Mouse (Mus musculus): ENCODE measurements around the gene Gabarapl2. TPM values are rescaled to one million over a fixed set of nuclear protein-coding genes. Genes with fewer than 3 reads are reported as not detected.

Gene Gabarapl2
- polyA plus RNA-seq, 1 experiment, result 226 TPM

- H3K4me3 ChIP-seq (ENCODE audit: insufficient read depth, low read length), result no peak overlapping the region
- no peak overlapping the region for H3K27ac ChIP-seq (ENCODE audit: insufficient read depth, low read length)
- H3K4me1 ChIP-seq (ENCODE audit: control insufficient read depth, insufficient read depth, low read length), result no peaks in the 10 kb centered on the region
- TF ChIP-seq CTCF (IDR thresholded peaks at IDR 0.05; ENCODE audit: extremely low read depth, insufficient read depth, low read length) (no peak), POLR2A (IDR thresholded peaks at IDR 0.05; ENCODE audit: extremely low read depth, insufficient read depth, low read length) (no peak)
Measured at GRCm38 (mm10) chr8:111978147-111978546, 37.6 kb downstream of the Gabarapl2 start.

GRCm38 (mm10) chr8:111982116-111982515 is 41.6 kb downstream of the Gabarapl2 start:
- Histone ChIP-seq H3K4me1 (ENCODE audit: control insufficient read depth, insufficient read depth, low read length) (peaks cover 2% of the 10 kb centered on the region; the same call in 1 of the 2 replicates), H3K27ac (ENCODE audit: insufficient read depth, low read length) (no peak overlapping the region), H3K4me3 (ENCODE audit: insufficient read depth, low read length) (no peak overlapping the region)
- TF ChIP-seq POLR2A (IDR thresholded peaks at IDR 0.05; ENCODE audit: extremely low read depth, insufficient read depth, low read length) (no peak), CTCF (IDR thresholded peaks at IDR 0.05; ENCODE audit: extremely low read depth, insufficient read depth, low read length) (no peak)

- Histone ChIP-seq H3K4me1 (ENCODE audit: control insufficient read depth, insufficient read depth, low read length) (peaks cover 2% of the 10 kb centered on the region; the same call in 1 of the 2 replicates), H3K27ac (ENCODE audit: insufficient read depth, low read length) (no peak overlapping the region), H3K4me3 (ENCODE audit: insufficient read depth, low read length) (no peak overlapping the region)
- TF ChIP-seq POLR2A (IDR thresholded peaks at IDR 0.05; ENCODE audit: extremely low read depth, insufficient read depth, low read length), result no peak
- no peak for TF ChIP-seq CTCF (IDR thresholded peaks at IDR 0.05; ENCODE audit: extremely low read depth, insufficient read depth, low read length)
Measured at GRCm38 (mm10) chr8:111984511-111984910, 44.0 kb downstream of the Gabarapl2 start.

DNA sequence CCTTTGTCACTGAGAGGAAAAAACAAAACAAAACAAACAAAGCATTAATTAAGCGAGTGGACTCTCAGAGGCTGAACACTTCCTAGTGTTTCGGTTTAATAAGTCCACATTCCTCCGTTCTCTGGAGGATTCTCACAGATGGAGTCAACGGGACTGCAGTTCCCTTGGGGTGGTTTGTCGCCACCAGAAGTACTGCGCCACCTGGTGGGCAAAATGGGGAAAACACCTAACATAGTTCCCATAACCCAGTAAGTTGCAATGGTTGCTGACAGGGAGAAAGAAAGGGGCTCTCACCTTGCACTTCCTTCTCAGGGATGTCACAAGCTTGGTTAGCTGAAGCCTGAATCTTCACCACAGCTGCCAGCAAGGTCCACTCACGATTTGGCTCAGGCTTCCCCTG is 49.4 kb downstream of the Gabarapl2 start:
- Histone ChIP-seq H3K4me1 (ENCODE audit: control insufficient read depth, insufficient read depth, low read length) (no peaks in the 10 kb centered on the region), H3K27ac (ENCODE audit: insufficient read depth, low read length) (no peak overlapping the region), H3K4me3 (ENCODE audit: insufficient read depth, low read length) (no peak overlapping the region)
- TF ChIP-seq CTCF (IDR thresholded peaks at IDR 0.05; ENCODE audit: extremely low read depth, insufficient read depth, low read length) (peak; percentile 86), POLR2A (IDR thresholded peaks at IDR 0.05; ENCODE audit: extremely low read depth, insufficient read depth, low read length) (no peak)

- peak overlapping the region; percentile 90; the same call in 1 of the 2 replicates for H3K4me3 ChIP-seq (ENCODE audit: insufficient read depth, low read length)
- no peak for TF ChIP-seq POLR2A (IDR thresholded peaks at IDR 0.05; ENCODE audit: extremely low read depth, insufficient read depth, low read length)
- TF ChIP-seq CTCF (IDR thresholded peaks at IDR 0.05; ENCODE audit: extremely low read depth, insufficient read depth, low read length), result no peak
- no peaks in the 10 kb centered on the region for H3K4me1 ChIP-seq (ENCODE audit: control insufficient read depth, insufficient read depth, low read length)
- no peak overlapping the region for H3K27ac ChIP-seq (ENCODE audit: insufficient read depth, low read length)
Measured at GRCm38 (mm10) chr8:111991278-111991677, 50.8 kb downstream of the Gabarapl2 start.

GRCm38 (mm10) chr8:111992013-111992702 is 51.7 kb downstream of the Gabarapl2 start, which contains the start of gene Adat1:
Adat1 (minus strand) TSS chr8:111992302.
- no peak for TF ChIP-seq CTCF (IDR thresholded peaks at IDR 0.05; ENCODE audit: extremely low read depth, insufficient read depth, low read length)
- peak; percentile 81; the same call in 1 of the 2 replicates for TF ChIP-seq POLR2A (IDR thresholded peaks at IDR 0.05; ENCODE audit: extremely low read depth, insufficient read depth, low read length)
- Histone ChIP-seq H3K4me3 (ENCODE audit: insufficient read depth, low read length) (peak within 1 kb of the TSS; percentile 90), H3K27ac (ENCODE audit: insufficient read depth, low read length) (no peak within 1 kb of the TSS), H3K4me1 (ENCODE audit: control insufficient read depth, insufficient read depth, low read length) (no peaks in the 10 kb centered on the region)

- Histone ChIP-seq H3K4me1 (ENCODE audit: control insufficient read depth, insufficient read depth, low read length) (no peaks in the 10 kb centered on the region), H3K27ac (ENCODE audit: insufficient read depth, low read length) (no peak overlapping the region), H3K4me3 (ENCODE audit: insufficient read depth, low read length) (no peak overlapping the region)
- TF ChIP-seq POLR2A (IDR thresholded peaks at IDR 0.05; ENCODE audit: extremely low read depth, insufficient read depth, low read length) (no peak), CTCF (IDR thresholded peaks at IDR 0.05; ENCODE audit: extremely low read depth, insufficient read depth, low read length) (no peak)
Measured at GRCm38 (mm10) chr8:111992703-111993039, 52.2 kb downstream of the Gabarapl2 start.

Other genes with a start within 250 kb of the Gabarapl2 start
- gene Ctrb1, start 249.7 kb upstream of the Gabarapl2 start, polyA plus RNA-seq (2012; rRNA removed), result 0.25 TPM in 1 of 2 replicates, not detected in the other
- gene Bcar1, start 196.9 kb upstream of the Gabarapl2 start, polyA plus RNA-seq (2012; rRNA removed), result 52.3 and 56.5 TPM in 2 replicates
- 78.9 and 87.7 TPM in 2 replicates for gene Cfdp1, start 86.4 kb upstream of the Gabarapl2 start, polyA plus RNA-seq (2012; rRNA removed)
- gene Tmem170, start 64.0 kb upstream of the Gabarapl2 start, polyA plus RNA-seq (2012; rRNA removed), result 3.3 and 3.4 TPM in 2 replicates
- 1.2 and 1.4 TPM in 2 replicates for gene Chst5, start 30.3 kb upstream of the Gabarapl2 start, polyA plus RNA-seq (2012; rRNA removed)
- gene Tmem231, start 6.8 kb upstream of the Gabarapl2 start, polyA plus RNA-seq (2012; rRNA removed), result 10.6 and 11.8 TPM in 2 replicates
- gene Adat1, start 51.6 kb downstream of the Gabarapl2 start, polyA plus RNA-seq (2012; rRNA removed), result 8.1 and 8.3 TPM in 2 replicates
- 64.7 and 66.6 TPM in 2 replicates for gene Kars, start 70.6 kb downstream of the Gabarapl2 start, polyA plus RNA-seq (2012; rRNA removed)
- 28.4 and 28.7 TPM in 2 replicates for gene Terf2ip, start 70.7 kb downstream of the Gabarapl2 start, polyA plus RNA-seq (2012; rRNA removed)
- gene Gm6793, start 74.3 kb downstream of the Gabarapl2 start, polyA plus RNA-seq (2012; rRNA removed), result 0.06 TPM in 1 of 2 replicates, not detected in the other

Data from cortical plate, adult 2 months (tissue).